Mouse (Mus musculus) forebrain, embryonic 11.5 days (tissue): ENCODE data around the gene Fmo1. TPM values are rescaled to one million over a fixed set of nuclear protein-coding genes. Genes with fewer than 3 reads are reported as not detected.

Experiments
- ATAC-seq: fragments of 200-750 bp; cut with Nextera tagmentation; replicated peaks from 2 replicates; pipeline ENCODE4 v1.8.0; 2017; ENCODE audit warnings: moderate TSS enrichment; ENCODE audit not compliant: low FRiP score
- DNase-seq: peaks from one replicate; pipeline ENCODE4 v3.0.0-alpha.2; 2017; ENCODE audit warnings: low spot score
- H3K27ac ChIP-seq: fragments of 300-500 bp; sonication (generic); 2 replicates; pipeline ENCODE4 v1.5.1; 2014; ENCODE audit warnings: low read depth, low read length
- H3K27me3 ChIP-seq: fragments of 300-500 bp; sonication (generic); 2 replicates; pipeline ENCODE4 v1.6.1; 2014; ENCODE audit warnings: mild to moderate bottlenecking, low read length, mixed read lengths; ENCODE audit not compliant: control insufficient read depth, insufficient read depth
- H3K36me3 ChIP-seq: fragments of 300-500 bp; sonication (generic); 2 replicates; pipeline ENCODE4 v1.6.1; 2014; ENCODE audit warnings: mild to moderate bottlenecking, low read length, moderate library complexity, mixed read lengths; ENCODE audit not compliant: control insufficient read depth, insufficient read depth
- H3K4me1 ChIP-seq: fragments of 300-500 bp; sonication (generic); replicated peaks from 2 replicates; pipeline ENCODE4 v1.6.1; 2014; ENCODE audit warnings: low read length, mixed read lengths; ENCODE audit not compliant: control insufficient read depth, insufficient read depth
- H3K4me2 ChIP-seq: fragments of 300-500 bp; sonication (generic); 2 replicates; pipeline ENCODE4 v1.6.1; 2014; ENCODE audit warnings: low read depth, mild to moderate bottlenecking, low read length, moderate library complexity, mixed read lengths; ENCODE audit not compliant: severe bottlenecking
- H3K4me3 ChIP-seq: fragments of 300-500 bp; sonication (generic); 2 replicates; pipeline ENCODE4 v1.5.1; 2014; ENCODE audit warnings: low read depth, low read length
- H3K9ac ChIP-seq: fragments of 300-500 bp; sonication (generic); 2 replicates; pipeline ENCODE4 v1.6.1; 2014; ENCODE audit warnings: low read length
- H3K9me3 ChIP-seq: fragments of 300-500 bp; sonication (generic); 2 replicates; pipeline ENCODE4 v1.6.1; 2016; ENCODE audit warnings: low read length, mixed read lengths; ENCODE audit not compliant: control insufficient read depth
- WGBS: fragments of 180-500 bp; shearing (Covaris S2); extraction: QIAGEN DNeasy Blood & Tissue Kit; methylation state at CpG from one replicate; pipeline ENCODE4 v1.1.7; 2014; 5-methylcytosine and 5-hydroxymethylcytosine counted together
- polyA plus RNA-seq: library from polyadenylated mRNA; unstranded; fragments of >200 nt; fragmentation: Nextera tagmentation; extraction: Ambion mirVana; gene quantifications from 2 replicates; pipeline ENCODE4 v1.2.1, GENCODE M21; 2014

Gene Fmo1
- polyA plus RNA-seq, 1 experiment from 2014 or later, result 15.3 TPM

- WGBS, result 89% methylated on average over 12 of the region's 12 CpGs
- no peaks in the 10 kb centered on the region for H3K36me3 ChIP-seq
- ATAC-seq, result no peak
Observed at GRCm38 (mm10) chr1:162888646-162889045, 22.2 kb upstream of the Fmo1 start.

DNA sequence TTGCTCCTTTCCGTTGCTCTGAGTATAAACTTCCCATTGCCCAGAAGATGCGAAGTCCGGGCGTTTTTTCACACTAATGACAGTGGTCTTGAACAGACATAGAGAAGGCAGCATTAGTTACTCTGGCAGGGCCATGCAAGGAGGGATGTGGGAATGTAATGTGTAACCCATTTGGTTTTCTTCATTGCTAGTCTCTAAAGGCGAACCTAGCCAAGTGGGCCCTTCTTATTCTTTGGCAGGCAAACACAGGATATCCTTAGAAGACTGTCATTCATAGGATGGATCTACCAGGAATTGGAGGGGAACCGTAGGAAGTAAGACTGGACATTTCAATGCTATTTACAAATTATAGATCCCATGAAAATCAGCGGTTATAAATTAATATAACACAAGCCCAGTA is 21.2 kb upstream of the Fmo1 start:
- H3K27ac ChIP-seq, result no peak overlapping the region
- no peak for ATAC-seq
- H3K36me3 ChIP-seq, result no peaks in the 10 kb centered on the region
- 93% methylated on average over 7 of the region's 7 CpGs for WGBS
- no peak overlapping the region for H3K4me3 ChIP-seq
- no peaks in the 10 kb centered on the region for H3K9me3 ChIP-seq
- no peaks in the 10 kb centered on the region for H3K4me1 ChIP-seq
- no peak overlapping the region for H3K4me2 ChIP-seq
- H3K9ac ChIP-seq, result no peak overlapping the region
- H3K27me3 ChIP-seq, result no peaks in the 10 kb centered on the region
- no peak for DNase-seq

More at GRCm38 (mm10) chr1:162888646-162889045, 22.2 kb upstream of the Fmo1 start:
- Histone ChIP-seq H3K4me2 (no peak overlapping the region), H3K4me1 (no peaks in the 10 kb centered on the region), H3K9ac (no peak overlapping the region), H3K27ac (no peak overlapping the region), H3K4me3 (no peak overlapping the region), H3K9me3 (no peaks in the 10 kb centered on the region), H3K27me3 (no peaks in the 10 kb centered on the region)
- no peak for DNase-seq

DNA sequence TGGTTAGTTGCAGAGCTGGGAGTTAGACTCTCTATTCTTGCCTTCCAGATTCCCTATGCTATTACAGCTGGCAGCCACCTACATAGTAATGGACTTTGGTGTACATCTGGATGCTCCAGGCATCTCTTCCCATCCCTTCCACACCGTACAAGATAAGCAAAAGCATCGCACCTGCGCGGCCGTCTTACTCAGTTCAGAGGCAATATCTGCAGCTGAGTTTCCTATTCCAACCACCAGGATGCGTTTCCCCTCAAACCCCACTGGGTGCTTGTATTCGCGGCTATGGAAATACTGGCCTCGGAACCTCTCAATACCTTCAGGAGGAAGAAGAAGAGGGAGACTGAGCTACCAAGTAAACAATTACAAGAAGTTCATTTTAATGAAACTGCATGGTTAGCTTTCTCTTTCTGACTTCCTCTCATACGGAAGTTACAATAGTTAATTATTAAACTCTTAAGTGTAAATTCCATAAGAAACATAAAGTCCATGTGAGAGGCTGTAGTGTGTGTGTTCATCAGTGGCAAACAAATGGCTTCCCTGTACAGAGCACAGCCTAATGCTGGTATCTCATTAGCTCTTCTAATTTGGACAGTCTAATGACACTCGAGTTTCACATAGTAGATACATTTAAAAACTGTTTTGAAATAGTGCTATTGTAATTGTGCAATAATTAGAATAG is 19.9 kb upstream of the Fmo1 start:
- no peak for DNase-seq
- no peak overlapping the region for H3K9ac ChIP-seq
- H3K4me2 ChIP-seq, result no peak overlapping the region
- no peak overlapping the region for H3K27ac ChIP-seq
- no peak for ATAC-seq
- H3K4me3 ChIP-seq, result no peak overlapping the region
- no peaks in the 10 kb centered on the region for H3K27me3 ChIP-seq
- H3K4me1 ChIP-seq, result no peaks in the 10 kb centered on the region
- WGBS, result 87% methylated on average over 11 of the region's 11 CpGs
- no peaks in the 10 kb centered on the region for H3K36me3 ChIP-seq
- H3K9me3 ChIP-seq, result no peaks in the 10 kb centered on the region

DNA sequence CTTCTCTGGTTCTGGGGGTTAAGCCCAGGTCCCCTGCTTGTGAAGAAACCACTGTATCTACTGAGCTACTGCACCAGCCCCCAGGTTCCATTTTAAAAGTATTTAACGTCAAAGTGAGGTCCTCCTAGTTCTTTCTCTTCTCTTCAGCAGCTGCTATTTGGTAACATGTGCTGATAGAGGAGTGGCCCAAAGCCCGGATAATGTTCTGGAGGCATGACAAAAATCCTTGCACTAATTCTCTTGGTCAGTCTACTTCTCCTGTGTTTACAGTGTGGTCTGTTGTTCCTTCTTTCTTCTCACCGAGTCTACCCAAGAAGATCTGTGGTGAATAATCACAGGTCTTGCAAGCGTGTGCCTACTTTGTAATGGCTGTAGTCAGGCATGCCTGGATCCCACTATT is 16.3 kb upstream of the Fmo1 start:
- no peaks in the 10 kb centered on the region for H3K27me3 ChIP-seq
- H3K9ac ChIP-seq, result no peak overlapping the region
- no peak overlapping the region for H3K4me3 ChIP-seq
- no peaks in the 10 kb centered on the region for H3K9me3 ChIP-seq
- H3K27ac ChIP-seq, result no peak overlapping the region
- DNase-seq (no peak), ATAC-seq (no peak)
- H3K4me1 ChIP-seq, result no peaks in the 10 kb centered on the region
- H3K4me2 ChIP-seq, result no peak overlapping the region
- no peaks in the 10 kb centered on the region for H3K36me3 ChIP-seq
- WGBS, result 85% methylated on average over 4 of the region's 4 CpGs

DNA sequence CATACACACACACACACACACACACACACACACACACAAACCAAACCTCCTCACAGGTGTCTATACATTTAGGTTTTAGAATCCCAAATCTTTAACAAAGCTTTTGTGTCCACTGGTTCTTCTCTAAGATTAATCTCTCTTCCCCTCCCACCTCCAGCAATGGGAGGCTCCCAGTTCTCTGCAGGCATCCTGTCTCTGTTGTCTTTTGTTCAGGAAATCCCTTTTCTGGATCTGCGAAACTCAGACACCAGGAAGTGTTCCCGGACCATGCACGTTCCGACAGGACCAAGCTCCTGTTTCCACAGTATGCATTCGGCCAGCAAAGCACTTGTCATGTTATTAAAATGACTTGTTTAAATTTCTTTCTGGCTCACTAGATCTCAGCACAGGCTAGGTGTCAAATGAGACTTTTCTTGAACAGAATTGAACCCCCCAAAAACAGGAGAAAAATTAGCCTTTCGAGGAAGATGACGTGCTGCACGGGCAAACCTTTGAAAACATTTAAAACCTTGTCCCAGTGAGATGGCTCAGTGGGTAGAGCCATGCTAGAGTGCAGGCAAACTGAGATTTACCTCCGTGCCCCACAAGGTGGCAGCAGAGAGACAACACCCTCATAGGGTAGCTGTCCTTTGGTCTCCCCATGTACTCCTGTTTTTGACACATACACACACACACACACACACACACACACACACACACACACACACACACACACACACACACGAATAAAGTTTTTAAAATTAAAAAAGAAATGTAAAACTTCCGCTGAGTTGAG is 13.4 kb upstream of the Fmo1 start:
- WGBS, result 58% methylated on average over 11 of the region's 11 CpGs

DNA sequence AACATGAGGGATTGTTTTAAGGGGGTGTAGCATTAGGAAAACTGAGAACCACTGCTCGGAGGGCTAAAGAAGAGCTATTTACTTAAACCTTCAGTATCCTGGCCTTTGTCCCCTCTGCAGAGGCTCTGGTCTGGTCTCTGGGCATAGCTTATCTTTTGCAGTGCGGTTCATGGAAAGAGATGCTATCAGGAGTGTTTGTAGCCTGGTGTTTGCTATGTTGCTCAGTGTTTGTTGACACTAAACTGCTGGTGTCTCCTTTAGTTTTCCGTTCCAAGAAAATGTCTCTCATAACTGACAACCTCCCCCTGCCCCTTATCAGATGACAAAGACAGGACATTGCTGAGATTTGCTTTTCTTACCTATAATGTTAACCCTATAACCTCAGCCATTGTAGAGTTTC is 8.7 kb upstream of the Fmo1 start:
- Histone ChIP-seq H3K4me1 (no peaks in the 10 kb centered on the region), H3K27ac (no peak overlapping the region), H3K4me2 (no peak overlapping the region), H3K4me3 (no peak overlapping the region), H3K9me3 (no peaks in the 10 kb centered on the region), H3K9ac (no peak overlapping the region), H3K27me3 (no peaks in the 10 kb centered on the region), H3K36me3 (no peaks in the 10 kb centered on the region)
- WGBS, result 69% methylated on average over 3 of the region's 3 CpGs
- ATAC-seq, result no peak
- no peak for DNase-seq

More for the DNA sequence above, 13.4 kb upstream of the Fmo1 start:
- Histone ChIP-seq H3K36me3 (no peaks in the 10 kb centered on the region), H3K9me3 (no peaks in the 10 kb centered on the region), H3K4me1 (no peaks in the 10 kb centered on the region), H3K4me2 (no peak overlapping the region), H3K9ac (no peak overlapping the region), H3K27me3 (no peaks in the 10 kb centered on the region), H3K27ac (no peak overlapping the region), H3K4me3 (no peak overlapping the region)
- ATAC-seq (no peak; the same call in 1 of the 2 replicates), DNase-seq (peak; percentile 67)

DNA sequence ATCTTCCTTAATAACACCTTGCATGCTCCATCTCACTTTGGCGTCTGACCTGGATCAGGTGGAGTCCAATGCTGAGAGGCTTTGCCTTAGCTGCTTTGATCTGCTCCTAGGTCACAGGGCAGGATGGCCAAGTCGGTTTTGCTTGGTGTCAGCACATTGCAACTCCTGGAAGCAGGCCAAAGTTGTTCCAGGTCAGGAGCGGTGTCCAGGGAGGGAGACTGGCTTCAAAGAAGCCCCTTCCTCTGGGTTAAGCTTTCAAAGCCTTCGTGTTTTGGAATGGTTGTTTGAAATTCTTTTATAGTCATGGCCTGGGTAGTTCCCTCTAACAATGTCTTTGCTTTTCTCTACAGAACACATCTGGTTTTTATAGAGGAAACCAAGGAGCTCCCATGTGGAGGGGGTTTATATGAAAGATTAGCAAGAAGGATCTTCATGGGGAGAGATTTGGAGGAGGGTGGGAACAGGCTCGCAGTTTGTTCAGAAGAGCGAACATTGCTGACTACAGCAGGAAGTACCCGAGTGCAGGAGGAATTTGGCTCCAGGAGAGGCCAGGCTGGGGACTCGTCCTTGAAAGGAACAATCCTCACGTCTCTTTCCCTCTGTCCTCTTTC is 5.4 kb upstream of the Fmo1 start:
- Histone ChIP-seq H3K27ac (no peak overlapping the region), H3K9ac (no peak overlapping the region), H3K9me3 (no peaks in the 10 kb centered on the region), H3K4me1 (no peaks in the 10 kb centered on the region), H3K27me3 (no peaks in the 10 kb centered on the region), H3K4me2 (no peak overlapping the region), H3K4me3 (no peak overlapping the region), H3K36me3 (no peaks in the 10 kb centered on the region)
- 62% methylated on average over 9 of the region's 9 CpGs for WGBS
- ATAC-seq (no peak), DNase-seq (peak; percentile 54)

- DNase-seq (no peak), ATAC-seq (no peak)
- H3K4me3 ChIP-seq, result no peak overlapping the region
- H3K4me2 ChIP-seq, result no peak overlapping the region
- WGBS, result 82% methylated on average over 7 of the region's 7 CpGs
- no peaks in the 10 kb centered on the region for H3K36me3 ChIP-seq
- no peaks in the 10 kb centered on the region for H3K4me1 ChIP-seq
- no peaks in the 10 kb centered on the region for H3K9me3 ChIP-seq
- no peak overlapping the region for H3K9ac ChIP-seq
- H3K27me3 ChIP-seq, result no peaks in the 10 kb centered on the region
- no peak overlapping the region for H3K27ac ChIP-seq
Observed at GRCm38 (mm10) chr1:162870978-162871377, 4.6 kb upstream of the Fmo1 start.
